Mouse (Mus musculus) limb, embryonic 11.5 days (tissue): ENCODE data around the gene Zxdc. TPM values are rescaled to one million over a fixed set of nuclear protein-coding genes. Genes with fewer than 3 reads are reported as not detected.

Experiments used
- ATAC-seq: fragments of 200-750 bp; cut with Nextera tagmentation; 2 replicates; pipeline ENCODE4 v1.8.0; 2017; ENCODE audit warnings: low read depth; ENCODE audit not compliant: insufficient number of reproducible peaks, low FRiP score, low TSS enrichment
- DNase-seq: peaks from one replicate; pipeline ENCODE4 v3.0.0-alpha.2; 2015; ENCODE audit warnings: low spot score
- H3K27ac ChIP-seq: fragments of 300-500 bp; sonication (generic); replicated peaks from 2 replicates; pipeline ENCODE4 v1.5.1; 2014; ENCODE audit warnings: low read depth, mild to moderate bottlenecking, low read length
- H3K27me3 ChIP-seq: fragments of 300-500 bp; sonication (generic); 2 replicates; pipeline ENCODE4 v1.6.1; 2014; ENCODE audit warnings: mild to moderate bottlenecking, low read length, mixed read lengths; ENCODE audit not compliant: control insufficient read depth, insufficient read depth
- H3K36me3 ChIP-seq: fragments of 300-500 bp; sonication (generic); 2 replicates; pipeline ENCODE4 v1.6.1; 2014; ENCODE audit warnings: mild to moderate bottlenecking, low read length, moderate library complexity, mixed read lengths; ENCODE audit not compliant: control insufficient read depth, insufficient read depth
- H3K4me1 ChIP-seq: fragments of 300-500 bp; sonication (generic); 2 replicates; pipeline ENCODE4 v1.6.1; 2014; ENCODE audit warnings: low read length, mixed read lengths; ENCODE audit not compliant: control insufficient read depth, insufficient read depth
- H3K4me2 ChIP-seq: fragments of 300-500 bp; sonication (generic); 2 replicates; pipeline ENCODE4 v1.6.1; 2014; ENCODE audit warnings: low read depth, mild to moderate bottlenecking, moderate library complexity; ENCODE audit not compliant: severe bottlenecking
- H3K4me3 ChIP-seq: fragments of 300-500 bp; sonication (generic); 2 replicates; pipeline ENCODE4 v1.5.1; 2014; ENCODE audit warnings: low read depth, low read length
- H3K9ac ChIP-seq: fragments of 300-500 bp; sonication (generic); 2 replicates; pipeline ENCODE4 v1.6.1; 2014; ENCODE audit warnings: mild to moderate bottlenecking, low read length
- H3K9me3 ChIP-seq: fragments of 300-500 bp; sonication (generic); 2 replicates; pipeline ENCODE4 v1.6.1; 2016; ENCODE audit warnings: low read length; ENCODE audit not compliant: control insufficient read depth
- WGBS: fragments of 180-500 bp; shearing (Covaris S2); extraction: QIAGEN DNeasy Blood & Tissue Kit; methylation state at CpG from one replicate; pipeline ENCODE4 v1.1.7; 2014; 5-methylcytosine and 5-hydroxymethylcytosine counted together
- polyA plus RNA-seq: library from polyadenylated mRNA; unstranded; fragments of >200 nt; fragmentation: Nextera tagmentation; extraction: Ambion mirVana; gene quantifications from 2 replicates; pipeline ENCODE4 v1.2.1, GENCODE M21; 2014

Zxdc gene
- polyA plus RNA-seq, 1 experiment from 2014 or later, result 8.1 TPM

DNA sequence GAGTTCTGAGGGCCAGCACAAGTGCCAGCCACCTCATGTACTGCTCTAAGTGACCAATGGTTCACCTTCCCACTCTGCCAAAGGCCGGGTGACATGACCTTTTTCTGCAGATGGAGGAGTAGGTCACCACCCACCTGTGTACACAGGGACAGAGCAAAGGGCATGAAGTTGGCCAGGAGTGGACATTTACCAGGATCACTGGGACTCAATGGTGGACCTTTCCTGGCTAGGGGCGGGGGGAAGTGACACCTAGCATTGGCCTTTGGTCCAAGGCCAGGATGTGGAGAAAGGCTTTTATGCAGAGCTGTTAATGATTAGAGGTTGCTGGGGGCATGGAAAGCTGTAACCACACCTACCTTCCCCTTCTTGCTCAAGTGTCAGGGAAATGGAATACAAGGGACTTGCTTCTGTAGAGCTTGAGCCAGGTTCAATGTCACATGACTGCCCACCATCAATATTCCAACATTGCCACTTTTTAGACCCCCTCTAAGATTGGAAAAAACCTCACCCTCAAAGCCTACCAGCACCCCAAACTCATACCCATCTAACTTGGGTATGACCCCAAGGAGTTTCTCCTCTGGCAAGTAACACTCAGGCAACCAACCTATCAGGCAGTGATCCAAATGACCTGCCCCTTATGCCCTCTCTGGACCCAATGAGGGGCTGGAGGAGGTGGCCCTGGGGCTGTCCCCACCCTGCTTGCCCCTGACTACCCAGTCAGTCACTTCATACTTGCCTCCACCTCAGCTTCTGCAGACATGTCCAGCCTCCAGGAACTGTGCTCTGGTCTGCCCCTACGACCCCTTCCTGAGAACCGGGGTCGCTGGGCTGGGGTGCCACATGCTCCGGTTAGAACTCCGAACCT is 36.5 kb upstream of the Zxdc start, which contains the start of gene Uroc1:
Gene Uroc1, plus strand, starts transcription at position 724 of the 865 bp plus-strand sequence.
- no peaks in the 10 kb centered on the region for H3K4me1 ChIP-seq
- no peaks in the 10 kb centered on the region for H3K36me3 ChIP-seq
- no peak within 1 kb of the TSS for H3K4me3 ChIP-seq
- H3K9me3 ChIP-seq, result no peaks in the 10 kb centered on the region
- H3K27me3 ChIP-seq, result no peaks in the 10 kb centered on the region
- ATAC-seq (no peak), DNase-seq (no peak)
- H3K9ac ChIP-seq, result no peak within 1 kb of the TSS
- no peak within 1 kb of the TSS for H3K27ac ChIP-seq
- H3K4me2 ChIP-seq, result no peak within 1 kb of the TSS
- WGBS, result 82% methylated on average over 7 of the region's 7 CpGs

DNA sequence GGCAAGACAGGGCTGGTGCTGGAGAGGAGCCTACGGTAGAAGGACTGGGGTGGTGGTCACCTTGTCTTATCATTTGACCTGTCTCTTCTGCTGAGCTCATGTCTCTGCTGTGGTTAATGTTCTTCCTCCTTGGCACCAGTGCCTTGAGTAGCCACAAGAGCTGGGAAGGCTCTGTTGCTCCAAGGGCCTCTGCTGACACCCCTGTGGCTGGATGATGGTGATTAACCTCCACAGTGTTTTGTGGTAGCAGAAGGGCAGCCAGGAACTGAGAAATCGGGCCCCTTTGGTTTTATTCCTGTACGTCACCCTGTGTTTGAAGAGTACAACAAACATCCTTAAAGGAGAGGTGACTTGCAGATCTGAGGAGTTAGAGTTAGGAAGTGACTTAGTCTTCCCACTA is 35.0 kb upstream of the Zxdc start:
- H3K9me3 ChIP-seq, result no peaks in the 10 kb centered on the region
- H3K4me2 ChIP-seq, result no peak overlapping the region
- H3K27me3 ChIP-seq, result no peaks in the 10 kb centered on the region
- DNase-seq, result no peak
- H3K36me3 ChIP-seq, result no peaks in the 10 kb centered on the region
- no peaks in the 10 kb centered on the region for H3K4me1 ChIP-seq
- H3K4me3 ChIP-seq, result no peak overlapping the region
- no peak overlapping the region for H3K27ac ChIP-seq
- no peak overlapping the region for H3K9ac ChIP-seq
- 79% methylated on average over 3 of the region's 3 CpGs for WGBS
- ATAC-seq, result no peak

- 78% methylated on average over 2 of the region's 2 CpGs for WGBS
- no peak overlapping the region for H3K4me3 ChIP-seq
Observed at GRCm38 (mm10) chr6:90342343-90342742, 26.9 kb upstream of the Zxdc start.

GRCm38 (mm10) chr6:90347183-90347582 is 22.1 kb upstream of the Zxdc start:
- Histone ChIP-seq H3K4me1 (no peaks in the 10 kb centered on the region), H3K9ac (no peak overlapping the region), H3K36me3 (no peaks in the 10 kb centered on the region), H3K27ac (no peak overlapping the region), H3K9me3 (no peaks in the 10 kb centered on the region), H3K27me3 (no peaks in the 10 kb centered on the region), H3K4me3 (no peak overlapping the region), H3K4me2 (no peak overlapping the region)
- ATAC-seq (no peak), DNase-seq (no peak)
- WGBS, result 92% methylated on average over 4 of the region's 4 CpGs

More at GRCm38 (mm10) chr6:90342343-90342742, 26.9 kb upstream of the Zxdc start:
- H3K9ac ChIP-seq, result no peak overlapping the region
- H3K27ac ChIP-seq, result no peak overlapping the region
- DNase-seq (no peak), ATAC-seq (no peak)
- H3K4me2 ChIP-seq, result no peak overlapping the region
- no peaks in the 10 kb centered on the region for H3K9me3 ChIP-seq
- H3K4me1 ChIP-seq, result no peaks in the 10 kb centered on the region
- H3K36me3 ChIP-seq, result no peaks in the 10 kb centered on the region
- no peaks in the 10 kb centered on the region for H3K27me3 ChIP-seq

DNA sequence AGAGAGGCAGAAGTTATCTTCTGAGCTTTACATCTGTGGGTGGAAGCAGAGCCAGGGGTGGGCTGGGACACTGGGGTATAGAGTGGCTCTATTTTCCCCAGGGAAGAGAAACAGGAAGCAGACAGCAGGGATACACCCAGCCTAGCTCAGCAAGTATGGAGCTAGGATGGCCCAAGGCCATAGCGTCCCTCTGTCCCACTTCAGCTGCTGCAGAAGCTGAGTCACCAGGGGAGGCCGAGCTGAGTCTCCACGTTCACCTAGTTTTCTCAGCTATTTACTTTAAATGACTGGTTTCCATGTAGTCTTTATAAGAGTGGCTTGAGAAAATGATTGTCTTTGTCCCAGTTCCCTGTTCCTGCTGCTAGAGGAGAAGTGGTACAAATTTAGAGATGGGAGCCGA is 20.8 kb upstream of the Zxdc start:
- H3K9ac ChIP-seq, result no peak overlapping the region
- WGBS, result 81% methylated on average over 4 of the region's 4 CpGs
- no peaks in the 10 kb centered on the region for H3K9me3 ChIP-seq
- H3K4me3 ChIP-seq, result no peak overlapping the region
- ATAC-seq (no peak), DNase-seq (no peak)
- H3K27ac ChIP-seq, result no peak overlapping the region
- H3K4me2 ChIP-seq, result no peak overlapping the region
- H3K36me3 ChIP-seq, result no peaks in the 10 kb centered on the region
- H3K4me1 ChIP-seq, result no peaks in the 10 kb centered on the region
- no peaks in the 10 kb centered on the region for H3K27me3 ChIP-seq

GRCm38 (mm10) chr6:90350011-90350410 is 19.3 kb upstream of the Zxdc start:
- ATAC-seq, result no peak

DNA sequence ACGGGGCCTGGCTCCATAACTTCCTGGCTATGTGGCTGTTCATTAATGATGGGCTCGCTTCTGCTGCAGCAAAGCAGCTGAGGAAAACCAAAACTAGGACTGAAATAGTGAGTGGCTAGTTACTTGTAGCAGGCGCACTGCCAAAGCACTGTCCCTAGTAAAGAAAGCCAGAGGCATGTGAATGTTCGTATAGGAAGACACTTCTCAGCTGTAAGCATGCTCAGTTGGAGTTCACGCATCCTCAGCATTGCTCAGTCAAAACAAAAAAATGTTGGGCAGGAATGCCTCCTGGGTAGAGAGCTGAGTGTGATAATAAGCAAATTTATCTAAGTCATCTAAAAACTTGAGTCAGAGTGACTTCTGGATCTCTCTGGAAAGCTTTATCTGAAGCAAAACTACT is 11.2 kb upstream of the Zxdc start:
- Histone ChIP-seq H3K4me1 (peaks cover 7% of the 10 kb centered on the region; the same call in 1 of the 2 replicates), H3K27ac (no peak overlapping the region), H3K4me2 (no peak overlapping the region), H3K9me3 (no peaks in the 10 kb centered on the region), H3K36me3 (no peaks in the 10 kb centered on the region), H3K27me3 (no peaks in the 10 kb centered on the region), H3K9ac (no peak overlapping the region), H3K4me3 (no peak overlapping the region)
- DNase-seq (no peak), ATAC-seq (no peak)
- 71% methylated on average over 5 of the region's 5 CpGs for WGBS

More at GRCm38 (mm10) chr6:90350011-90350410, 19.3 kb upstream of the Zxdc start:
- no peaks in the 10 kb centered on the region for H3K27me3 ChIP-seq
- H3K36me3 ChIP-seq, result no peaks in the 10 kb centered on the region
- no peak overlapping the region for H3K4me3 ChIP-seq
- WGBS, result 33% methylated on average over 2 of the region's 2 CpGs
- H3K4me1 ChIP-seq, result no peaks in the 10 kb centered on the region
- H3K9me3 ChIP-seq, result no peaks in the 10 kb centered on the region
- DNase-seq, result peak; percentile 40
- H3K4me2 ChIP-seq, result no peak overlapping the region
- no peak overlapping the region for H3K27ac ChIP-seq
- no peak overlapping the region for H3K9ac ChIP-seq

DNA sequence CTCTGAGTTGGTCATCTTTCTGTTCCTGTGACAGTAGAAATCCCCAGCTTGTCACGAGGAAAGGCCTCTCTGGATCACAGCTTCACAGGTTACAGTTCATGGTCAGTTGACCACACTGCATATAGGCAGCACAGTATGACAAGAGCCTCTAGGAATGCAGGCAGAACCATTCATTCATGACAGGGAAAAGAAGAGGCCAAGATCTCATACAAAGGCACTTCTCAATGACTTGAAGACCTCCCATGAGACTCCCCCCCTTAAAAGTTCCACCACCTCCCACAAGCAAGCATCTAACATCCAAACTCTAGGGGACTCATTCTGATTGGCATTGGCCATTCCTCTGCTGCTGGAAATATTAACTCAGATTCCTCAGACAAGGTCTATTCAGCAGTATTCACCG is 9.8 kb upstream of the Zxdc start:
- Histone ChIP-seq H3K4me1 (peaks cover 7% of the 10 kb centered on the region; the same call in 1 of the 2 replicates), H3K27ac (no peak overlapping the region), H3K9me3 (no peaks in the 10 kb centered on the region), H3K4me3 (no peak overlapping the region), H3K4me2 (no peak overlapping the region), H3K27me3 (no peaks in the 10 kb centered on the region), H3K9ac (no peak overlapping the region), H3K36me3 (no peaks in the 10 kb centered on the region)
- ATAC-seq, result no peak; the same call in 1 of the 2 replicates
- WGBS, result 92% methylated on average over 2 of the region's 2 CpGs
- DNase-seq, result no peak
